ENCODE assay signal across 18 mouse cellular contexts in genomic region chr13:53094658-53095057, GRCm38 (mm10).
"Had no signal": no experiment of that assay in that cellular context is flagged by ENCODE, and none has a peak within 500 bp of the region (broad histone marks: within the 10 kb centered on the region; RNA-seq: fewer than 3 reads in every experiment).

No protein-coding gene starts in this region.

- H3K36me3 ChIP-seq: midbrain, embryonic 10.5 days; midbrain, embryonic 12.5 days; neural tube, embryonic 13.5 days; neural tube, embryonic 15.5 days had no signal

- H3K9me3 ChIP-seq: midbrain, embryonic 10.5 days; midbrain, embryonic 12.5 days; neural tube, embryonic 13.5 days; neural tube, embryonic 15.5 days had no signal

- H3K4me3 ChIP-seq: midbrain, embryonic 10.5 days; midbrain, embryonic 12.5 days; myocyte; neural tube, embryonic 13.5 days; neural tube, embryonic 15.5 days had no signal

- H3K27ac ChIP-seq: midbrain, embryonic 10.5 days; midbrain, embryonic 12.5 days; neural tube, embryonic 13.5 days; neural tube, embryonic 15.5 days had no signal

- H3K9ac ChIP-seq: lung, embryonic 14.5 days; midbrain, embryonic 12.5 days; neural tube, embryonic 13.5 days; neural tube, embryonic 15.5 days had no signal

- H3K4me1 ChIP-seq: neural tube, embryonic 15.5 days had no signal

- DNase-seq: lung, postnatal 10 days; lung, postnatal 4 days; midbrain, embryonic 14.5 days; retina, postnatal 1 day; right cerebral cortex, adult 18-20 months; right cerebral cortex, postnatal 25 days; right cerebral cortex, postnatal 4 days; spleen, adult 18-20 months; thymus, adult 18-20 months; thymus, postnatal 14 days; thymus, postnatal 36 days had no signal

- H3K4me2 ChIP-seq: lung, embryonic 14.5 days; midbrain, embryonic 12.5 days; neural tube, embryonic 13.5 days; neural tube, embryonic 15.5 days had no signal

- ATAC-seq: midbrain, embryonic 16.5 days had no signal
